Mouse (Mus musculus): ENCODE results near the gene Nsf.
"Not testable (repeated sequence)": the region's sequence is repeated elsewhere in the genome, so short reads cannot be mapped to it uniquely, and the experiment has no call there.

Nsf gene

GRCm38 (mm10) chr11:103892831-103893230 is 61.0 kb downstream of the Nsf start:
- no peak for DNase-seq (ENCODE audit: low spot score)

- DNase-seq (ENCODE audit: low spot score): no peak
Observed at GRCm38 (mm10) chr11:103891781-103892180, 62.1 kb downstream of the Nsf start.

GRCm38 (mm10) chr11:103890337-103891186 is 63.3 kb downstream of the Nsf start:
- DNase-seq (ENCODE audit: low spot score): no peak

GRCm38 (mm10) chr11:103887724-103888410 is 66.0 kb downstream of the Nsf start:
- DNase-seq (ENCODE audit: low spot score): no peak

DNA sequence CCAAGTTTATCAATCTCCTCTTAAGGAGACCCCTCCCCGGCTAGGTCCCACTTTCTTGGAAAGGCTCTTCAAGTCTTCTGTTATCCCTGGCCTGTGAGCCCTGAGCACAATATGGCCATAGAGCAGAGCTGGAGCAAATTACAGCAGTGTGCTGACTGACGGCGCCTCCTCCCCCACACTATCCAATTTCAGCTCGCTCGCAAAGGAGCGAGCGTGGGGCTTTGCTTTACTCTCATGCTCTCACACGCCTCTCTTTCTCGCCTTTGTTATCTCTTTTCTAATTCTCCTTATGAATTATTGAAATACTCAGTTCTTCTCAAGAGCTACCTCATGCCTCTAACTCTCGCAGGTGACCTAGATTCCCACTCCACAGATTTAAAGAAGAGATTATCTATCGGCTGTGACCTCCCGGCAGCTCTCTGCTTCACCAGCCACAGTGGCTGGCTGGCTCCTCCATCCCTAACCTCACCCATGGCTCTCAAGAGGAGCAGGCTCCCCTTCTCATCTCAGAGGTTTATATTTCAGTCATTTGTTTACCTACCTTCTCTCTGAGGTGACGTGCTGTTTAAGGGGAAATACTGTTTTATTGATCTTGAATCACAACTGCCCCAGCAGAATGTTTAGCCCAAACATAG is 69.0 kb downstream of the Nsf start:
- DNase-seq (ENCODE audit: low spot score): no peak

DNA sequence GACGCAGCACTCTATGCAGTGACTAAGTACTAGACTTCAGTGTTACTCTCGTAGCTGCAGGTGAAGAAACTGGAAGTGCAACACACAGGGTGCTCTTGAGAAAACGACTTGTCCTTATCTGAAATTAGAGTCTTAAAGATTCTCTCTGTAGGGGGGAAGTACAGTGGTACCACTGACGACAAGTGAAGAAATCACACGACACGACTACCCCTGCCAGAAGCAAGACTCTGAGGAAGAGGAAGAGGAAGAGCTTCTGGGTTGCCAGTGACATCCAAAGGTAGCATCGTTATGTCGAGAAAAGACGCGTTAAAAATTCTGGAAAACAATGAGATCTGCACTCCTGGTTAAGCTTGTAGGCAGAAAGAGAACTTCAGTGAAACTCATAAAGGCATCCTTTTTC is 70.1 kb downstream of the Nsf start:
- no peak for DNase-seq (ENCODE audit: low spot score)

DNA sequence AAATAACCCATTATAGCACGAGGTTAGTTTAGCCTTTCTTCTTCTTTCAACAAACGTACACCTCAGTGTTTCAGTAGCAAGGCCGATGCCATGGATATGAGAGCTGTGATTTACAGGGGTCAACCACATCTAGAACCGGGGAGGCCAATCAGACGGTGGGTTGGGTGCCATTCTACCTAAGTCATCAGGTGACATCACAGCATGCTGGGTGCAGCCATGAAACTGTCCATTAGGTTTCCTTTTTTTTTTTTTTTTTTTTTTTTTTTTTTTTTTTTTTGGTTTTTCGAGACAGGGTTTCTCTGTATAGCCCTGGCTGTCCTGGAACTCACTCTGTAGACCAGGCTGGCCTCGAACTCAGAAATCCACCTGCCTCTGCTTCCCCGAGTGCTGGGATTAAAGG is 74.4 kb downstream of the Nsf start:
- DNase-seq (ENCODE audit: low spot score): not testable (repeated sequence)

DNA sequence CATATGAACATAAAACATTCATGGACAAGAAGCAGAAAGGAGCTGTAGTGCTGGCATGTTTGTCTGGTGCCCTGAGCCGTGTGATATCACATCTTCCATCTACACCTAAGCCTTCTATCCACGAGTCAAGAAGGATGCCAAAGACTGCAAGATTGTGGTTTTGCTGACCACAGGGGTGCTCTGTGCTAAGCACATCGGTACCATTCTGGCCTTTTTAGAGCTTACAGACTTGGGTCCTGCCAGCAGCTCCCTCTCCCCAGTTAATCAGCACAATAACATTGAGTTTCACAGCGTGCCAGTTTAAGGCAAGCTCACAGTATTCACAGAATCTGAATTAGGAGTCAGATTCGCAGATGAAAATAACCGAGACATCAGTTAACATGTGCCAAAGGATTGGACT is 75.4 kb downstream of the Nsf start:
- no peak for DNase-seq (ENCODE audit: low spot score)

GRCm38 (mm10) chr11:103870352-103870751 is 83.5 kb downstream of the Nsf start:
- DNase-seq (ENCODE audit: low spot score): no peak

DNA sequence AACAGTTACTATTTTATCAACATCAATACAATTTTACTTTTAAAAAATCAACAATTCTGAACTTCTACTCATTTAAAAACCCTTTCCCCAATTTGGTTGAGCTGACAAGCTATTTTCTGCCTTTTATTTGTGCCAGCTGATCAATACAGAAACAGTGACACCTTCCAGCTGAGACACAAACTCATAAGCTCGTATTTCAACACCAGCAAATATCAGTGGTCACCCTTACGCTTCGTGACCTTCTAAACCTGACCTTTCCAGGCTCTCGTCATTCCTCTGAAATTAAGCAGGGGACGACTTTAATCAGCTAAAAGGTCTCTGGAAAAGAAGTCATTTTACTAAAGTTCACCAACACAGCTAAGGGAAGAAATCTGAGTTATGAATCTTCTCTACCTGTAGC is 86.2 kb downstream of the Nsf start:
- no peak for DNase-seq (ENCODE audit: low spot score)

GRCm38 (mm10) chr11:103865346-103865745 is 88.5 kb downstream of the Nsf start:
- no peak for DNase-seq (ENCODE audit: low spot score)

GRCm38 (mm10) chr11:103864486-103864885 is 89.4 kb downstream of the Nsf start:
- no peak for DNase-seq (ENCODE audit: low spot score)

DNA sequence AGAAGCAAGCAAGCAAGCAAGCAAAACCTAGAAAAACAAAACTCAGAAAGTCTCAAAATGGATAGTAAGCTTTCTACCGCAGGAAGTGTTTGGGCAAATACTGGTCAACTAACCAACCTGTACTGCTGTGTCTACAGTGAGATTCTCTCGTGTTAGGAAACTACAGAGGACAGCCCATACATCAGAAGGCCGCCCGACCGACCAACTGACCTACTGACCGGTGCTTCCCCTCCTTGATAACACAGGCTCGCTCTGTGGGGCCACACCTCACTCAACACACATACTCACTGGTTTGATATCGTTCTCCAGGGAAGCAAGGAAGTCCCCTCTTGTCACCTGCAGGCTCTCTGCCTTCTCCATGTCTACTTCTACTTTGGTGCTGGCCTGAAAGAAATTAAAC is 90.9 kb downstream of the Nsf start:
- DNase-seq (ENCODE audit: low spot score): no peak

DNA sequence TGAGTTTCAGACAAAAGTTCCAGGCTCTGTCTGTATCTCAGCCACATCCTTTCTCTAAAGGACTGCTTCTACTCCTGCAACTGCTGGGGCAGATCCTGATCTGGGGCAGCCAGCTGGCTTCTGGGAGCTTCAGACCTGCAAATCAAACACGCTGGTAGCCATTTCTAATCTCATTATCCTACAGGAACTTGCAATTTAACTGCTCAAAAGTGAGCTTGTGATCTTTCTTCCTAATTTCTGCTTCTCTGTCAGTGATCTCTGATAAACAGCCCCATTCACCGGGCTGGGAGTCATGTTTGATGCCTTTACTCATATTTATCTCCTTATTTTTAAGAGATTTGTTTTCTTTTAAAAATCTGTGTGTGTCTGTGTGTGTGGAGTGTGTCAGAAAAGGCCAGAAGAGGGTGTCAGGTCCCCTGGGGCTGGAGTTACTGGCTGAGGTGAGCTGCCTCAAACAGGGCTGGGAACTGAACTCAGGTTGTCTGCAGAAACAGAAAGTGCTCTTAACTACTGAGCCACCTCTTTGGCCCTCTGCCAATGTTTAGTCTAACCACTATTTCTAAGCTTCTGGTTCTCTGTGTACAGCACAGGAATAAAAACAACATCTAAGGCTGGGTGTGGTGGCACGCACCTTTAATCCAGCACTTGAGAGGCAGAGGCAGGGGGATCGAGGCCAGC is 93.8 kb downstream of the Nsf start:
- no peak for DNase-seq (ENCODE audit: low spot score)

- DNase-seq (ENCODE audit: low spot score): no peak
Observed at GRCm38 (mm10) chr11:103858760-103859159, 95.1 kb downstream of the Nsf start.

- no peak for DNase-seq (ENCODE audit: low spot score)
Observed at GRCm38 (mm10) chr11:103856641-103857040, 97.2 kb downstream of the Nsf start.

GRCm38 (mm10) chr11:103854294-103854693 is 99.6 kb downstream of the Nsf start:
- no peak for DNase-seq (ENCODE audit: low spot score)

GRCm38 (mm10) chr11:103853284-103853920 is 100.5 kb downstream of the Nsf start:
- DNase-seq (ENCODE audit: low spot score): no peak

DNA sequence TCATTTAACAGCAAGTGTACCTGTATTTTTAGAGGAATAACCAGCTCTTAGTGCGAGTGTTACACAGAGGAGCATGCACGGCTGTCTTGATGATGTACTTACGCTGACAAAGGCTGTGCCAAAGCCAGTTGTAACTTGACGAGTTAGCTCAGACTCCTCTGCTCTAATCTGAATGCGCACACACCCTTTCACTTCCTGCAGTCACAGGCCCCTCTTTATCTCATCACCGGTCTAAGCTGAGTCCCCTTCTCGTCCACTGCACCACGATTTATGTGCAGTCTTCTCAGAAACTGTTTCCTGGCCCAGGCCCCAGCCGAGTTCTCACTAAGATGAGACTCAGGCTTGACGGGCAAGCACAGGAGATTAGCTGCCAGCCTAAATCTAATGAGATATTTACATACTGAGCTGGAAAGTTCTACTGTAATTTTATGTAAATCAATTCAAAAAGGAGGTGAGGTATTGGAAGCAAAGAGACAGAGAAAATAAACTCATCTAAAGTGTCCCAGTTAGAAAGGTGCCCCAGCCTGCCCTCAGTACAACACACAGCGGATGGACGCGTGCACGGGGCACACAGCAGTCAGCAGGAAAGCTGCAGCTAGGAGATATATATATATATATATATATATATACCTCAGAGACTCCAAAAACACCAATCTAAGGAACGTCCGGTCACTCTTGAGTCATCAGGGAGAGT is 101.1 kb downstream of the Nsf start:
- DNase-seq (ENCODE audit: low spot score): peak; percentile 6

DNA sequence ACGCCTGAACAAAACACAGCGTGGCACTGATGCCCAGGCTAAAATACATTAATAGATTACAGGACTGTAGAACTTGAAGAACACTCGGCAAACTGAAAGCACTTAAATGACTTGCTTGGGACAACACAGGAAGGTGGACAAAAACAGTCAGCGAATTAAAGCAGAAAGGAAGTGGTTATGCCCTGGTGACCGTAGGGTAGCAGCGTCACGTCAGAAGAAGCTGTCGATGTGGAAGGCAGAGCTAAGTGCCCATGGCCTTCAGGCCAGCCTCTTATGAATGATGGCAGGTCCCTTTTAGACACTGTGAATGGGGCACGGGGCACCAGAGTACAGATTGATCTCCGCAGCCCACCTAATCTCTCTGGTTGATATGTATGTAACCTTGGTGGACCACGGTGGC is 105.6 kb downstream of the Nsf start:
- DNase-seq (ENCODE audit: low spot score): no peak

DNA sequence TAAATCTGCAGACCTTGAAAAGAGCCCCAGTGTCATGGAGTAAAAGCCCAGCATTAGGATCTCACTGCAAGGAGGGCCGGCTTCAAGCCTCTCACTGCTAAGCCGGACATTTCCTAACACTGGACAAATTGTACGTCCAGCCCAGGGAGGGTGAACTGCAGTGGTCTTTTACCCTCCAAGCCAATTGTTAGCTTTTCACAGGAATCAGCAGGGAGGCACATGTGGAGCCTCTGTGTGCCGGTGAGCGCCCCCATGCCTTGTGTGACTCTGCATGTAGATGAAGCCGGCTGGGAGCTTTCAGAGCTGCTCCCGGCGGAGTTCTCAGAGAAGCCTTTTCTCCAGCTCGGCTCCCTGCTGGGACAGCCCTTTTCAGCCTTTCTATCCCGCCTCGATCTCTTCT is 113.0 kb downstream of the Nsf start:
- no peak for DNase-seq (ENCODE audit: low spot score)
